Mouse (Mus musculus) megakaryocyte, embryonic 14.5 days (primary cell): Measurements from ENCODE around the gene Rxrb.

Experiments
- FLI1 ChIP-seq: IDR thresholded peaks from 2 replicates; pipeline ENCODE4 v1.6.1; 2012; ENCODE audit warnings: low read length, inconsistent platforms, mixed read lengths
- GATA1 ChIP-seq: IDR thresholded peaks from 3 replicates; pipeline ENCODE4 v1.6.1; 2012; ENCODE audit warnings: mixed read lengths, low read length, inconsistent platforms, borderline replicate concordance

DNA sequence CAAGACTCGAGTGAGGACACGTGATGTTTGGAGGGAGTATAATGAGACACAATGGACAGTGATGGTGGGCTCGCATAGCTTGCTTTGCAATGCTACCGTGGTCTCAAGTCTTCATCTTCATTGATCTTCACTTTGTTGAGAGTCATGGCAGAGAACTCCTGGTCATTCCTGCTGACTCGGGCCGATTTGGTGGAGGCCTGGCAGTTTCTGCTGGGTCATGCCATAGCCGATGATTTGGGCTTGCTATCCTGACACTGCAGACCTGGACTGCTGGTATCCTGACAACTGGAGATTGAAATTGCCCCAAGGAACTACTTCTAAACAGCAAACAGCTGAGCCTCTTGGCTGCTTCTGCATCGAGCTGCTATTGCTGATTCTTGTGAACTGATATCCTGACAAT, 36.7 kb upstream of the Rxrb start:
- no peak for TF ChIP-seq GATA1
- TF ChIP-seq FLI1, result no peak
